Mouse (Mus musculus): ENCODE data around the gene Krtap17-1. TPM values are rescaled to one million over a fixed set of nuclear protein-coding genes. Genes with fewer than 3 reads are reported as not detected.

Gene Krtap17-1
- total and polyA plus RNA-seq, 2 experiments from 2014 or later, result 1.8 to 2.6 TPM

- ATAC-seq (no peak), DNase-seq (ENCODE audit: low spot score) (no peak)
- Histone ChIP-seq H3K27ac (no peak within 1 kb of the TSS), H3K9ac (replicated peaks; ENCODE audit: low read length) (no peak within 1 kb of the TSS), H3K4me3 (ENCODE audit: low read length) (no peak within 1 kb of the TSS), H3K36me3 (ENCODE audit: insufficient read depth, low read length) (no peaks in the 10 kb centered on the region), H3K9me3 (ENCODE audit: low read length) (no peaks in the 10 kb centered on the region), H3K4me1 (ENCODE audit: insufficient read depth, low read length) (0 out of 2 replicates have a peak, but pooled peaks cover 4% of the 10 kb centered on the region), H3K4me2 (ENCODE audit: low read depth, low read length) (no peak within 1 kb of the TSS), H3K27me3 (ENCODE audit: insufficient read depth, low read length) (no peaks in the 10 kb centered on the region)
- whole genome bisulfite sequencing, result 67% methylated on average over 5 of the region's 5 CpGs
- TF ChIP-seq CTCF (IDR thresholded peaks at IDR 0.05; ENCODE audit: low read depth), result no peak
Observed at GRCm38 (mm10) chr11:99978953-99979352, 14.8 kb downstream of the Krtap17-1 start, which contains the start of gene Krtap29-1. Gene Krtap29-1 (minus strand): TSS chr11:99979053.

GRCm38 (mm10) chr11:99965961-99966360, 27.8 kb downstream of the Krtap17-1 start:
- no peak for TF ChIP-seq CTCF (IDR thresholded peaks at IDR 0.05; ENCODE audit: low read depth)
- H3K4me3 ChIP-seq (ENCODE audit: low read length), result no peak overlapping the region
- no peaks in the 10 kb centered on the region for H3K9me3 ChIP-seq (ENCODE audit: low read length)
- H3K4me2 ChIP-seq (ENCODE audit: low read depth, low read length), result no peak overlapping the region
- no peak overlapping the region for H3K9ac ChIP-seq (replicated peaks; ENCODE audit: low read length)
- WGBS, result 77% methylated on average over 2 of the region's 2 CpGs
- no peak overlapping the region for H3K27ac ChIP-seq
- H3K27me3 ChIP-seq (ENCODE audit: insufficient read depth, low read length), result no peaks in the 10 kb centered on the region
- no peaks in the 10 kb centered on the region for H3K36me3 ChIP-seq (ENCODE audit: insufficient read depth, low read length)
- ATAC-seq, result no peak
- DNase-seq (ENCODE audit: low spot score), result no peak
- no peaks in the 10 kb centered on the region for H3K4me1 ChIP-seq (ENCODE audit: insufficient read depth, low read length)

- Histone ChIP-seq H3K9ac (replicated peaks; ENCODE audit: low read length) (no peak overlapping the region), H3K36me3 (ENCODE audit: insufficient read depth, low read length) (no peaks in the 10 kb centered on the region), H3K4me1 (ENCODE audit: insufficient read depth, low read length) (no peaks in the 10 kb centered on the region), H3K4me3 (ENCODE audit: low read length) (no peak overlapping the region), H3K27me3 (ENCODE audit: insufficient read depth, low read length) (no peaks in the 10 kb centered on the region), H3K9me3 (ENCODE audit: low read length) (no peaks in the 10 kb centered on the region), H3K4me2 (ENCODE audit: low read depth, low read length) (no peak overlapping the region), H3K27ac (no peak overlapping the region)
- DNase-seq (ENCODE audit: low spot score) (no peak), ATAC-seq (no peak)
- TF ChIP-seq CTCF (IDR thresholded peaks at IDR 0.05; ENCODE audit: low read depth), result 0 out of 2 replicates have a peak, but pooled peaks have one; percentile 6
- 51% methylated on average over 6 of the region's 6 CpGs for WGBS
Observed at GRCm38 (mm10) chr11:99964213-99964612, 29.6 kb downstream of the Krtap17-1 start.

GRCm38 (mm10) chr11:99948175-99948574, 45.6 kb downstream of the Krtap17-1 start, which contains the start of gene Krtap9-5:
Gene Krtap9-5 (plus strand): TSS chr11:99948475.
- WGBS, result 86% methylated on average over 2 of the region's 2 CpGs
- no peaks in the 10 kb centered on the region for H3K4me1 ChIP-seq (ENCODE audit: insufficient read depth, low read length)

More at GRCm38 (mm10) chr11:99948175-99948574, 45.6 kb downstream of the Krtap17-1 start, which contains the start of gene Krtap9-5:
- Histone ChIP-seq H3K4me2 (ENCODE audit: low read depth, low read length) (no peak within 1 kb of the TSS), H3K36me3 (ENCODE audit: insufficient read depth, low read length) (no peaks in the 10 kb centered on the region), H3K27ac (no peak within 1 kb of the TSS), H3K9me3 (ENCODE audit: low read length) (0 out of 2 replicates have a peak, but pooled peaks cover 2% of the 10 kb centered on the region), H3K27me3 (ENCODE audit: insufficient read depth, low read length) (no peaks in the 10 kb centered on the region), H3K9ac (replicated peaks; ENCODE audit: low read length) (no peak within 1 kb of the TSS), H3K4me3 (ENCODE audit: low read length) (no peak within 1 kb of the TSS)
- DNase-seq (ENCODE audit: low spot score), result no peak
- no peak for TF ChIP-seq CTCF (IDR thresholded peaks at IDR 0.05; ENCODE audit: low read depth)
- no peak for ATAC-seq

Other genes with a start within 250 kb of the Krtap17-1 start
Only the 30 nearest of the 32 such genes appear.
- gene Krtap4-8, start 213.3 kb downstream of the Krtap17-1 start, total RNA-seq (2014; rRNA removed), result not detected in 2 replicates
- gene Krtap4-8, start 213.3 kb downstream of the Krtap17-1 start, polyA plus RNA-seq (2015; fragmentation: Nextera tagmentation; extraction: Ambion mirVana), result not detected in 2 replicates
- gene Krtap4-9, start 208.8 kb downstream of the Krtap17-1 start, total RNA-seq (2014; rRNA removed), result not detected in 2 replicates
- not detected in 2 replicates for gene Krtap4-9, start 208.8 kb downstream of the Krtap17-1 start, polyA plus RNA-seq (2015; fragmentation: Nextera tagmentation; extraction: Ambion mirVana)
- not detected in 2 replicates for gene Gm11596, start 200.5 kb downstream of the Krtap17-1 start, total RNA-seq (2014; rRNA removed)
- gene Gm11596, start 200.5 kb downstream of the Krtap17-1 start, polyA plus RNA-seq (2015; fragmentation: Nextera tagmentation; extraction: Ambion mirVana), result not detected in 2 replicates
- not detected in 2 replicates for gene Gm11569, start 195.1 kb downstream of the Krtap17-1 start, total RNA-seq (2014; rRNA removed)
- gene Gm11569, start 195.1 kb downstream of the Krtap17-1 start, polyA plus RNA-seq (2015; fragmentation: Nextera tagmentation; extraction: Ambion mirVana), result not detected in 2 replicates
- not detected in 2 replicates for gene Gm11554, start 189.5 kb downstream of the Krtap17-1 start, total RNA-seq (2014; rRNA removed)
- gene Gm11554, start 189.5 kb downstream of the Krtap17-1 start, polyA plus RNA-seq (2015; fragmentation: Nextera tagmentation; extraction: Ambion mirVana), result not detected in 2 replicates
- not detected in 2 replicates for gene Krtap4-13, start 184.1 kb downstream of the Krtap17-1 start, total RNA-seq (2014; rRNA removed)
- not detected in 2 replicates for gene Krtap4-13, start 184.1 kb downstream of the Krtap17-1 start, polyA plus RNA-seq (2015; fragmentation: Nextera tagmentation; extraction: Ambion mirVana)
- not detected in 2 replicates for gene Gm11564, start 178.3 kb downstream of the Krtap17-1 start, total RNA-seq (2014; rRNA removed)
- gene Gm11564, start 178.3 kb downstream of the Krtap17-1 start, polyA plus RNA-seq (2015; fragmentation: Nextera tagmentation; extraction: Ambion mirVana), result not detected in 2 replicates
- not detected in 2 replicates for gene 2300003K06Rik, start 155.9 kb downstream of the Krtap17-1 start, total RNA-seq (2014; rRNA removed)
- gene 2300003K06Rik, start 155.9 kb downstream of the Krtap17-1 start, polyA plus RNA-seq (2015; fragmentation: Nextera tagmentation; extraction: Ambion mirVana), result not detected in 2 replicates
- gene Krtap4-16, start 142.4 kb downstream of the Krtap17-1 start, total RNA-seq (2014; rRNA removed), result not detected in 2 replicates
- not detected in 2 replicates for gene Krtap4-16, start 142.4 kb downstream of the Krtap17-1 start, polyA plus RNA-seq (2015; fragmentation: Nextera tagmentation; extraction: Ambion mirVana)
- not detected in 2 replicates for gene Gm11568, start 136.1 kb downstream of the Krtap17-1 start, total RNA-seq (2014; rRNA removed)
- not detected in 2 replicates for gene Gm11568, start 136.1 kb downstream of the Krtap17-1 start, polyA plus RNA-seq (2015; fragmentation: Nextera tagmentation; extraction: Ambion mirVana)
- gene Gm11559, start 129.5 kb downstream of the Krtap17-1 start, total RNA-seq (2014; rRNA removed), result not detected in 2 replicates
- gene Gm11559, start 129.5 kb downstream of the Krtap17-1 start, polyA plus RNA-seq (2015; fragmentation: Nextera tagmentation; extraction: Ambion mirVana), result not detected in 2 replicates
- gene Krtap9-1, start 120.6 kb downstream of the Krtap17-1 start, total RNA-seq (2014; rRNA removed), result not detected in 2 replicates
- gene Krtap9-1, start 120.6 kb downstream of the Krtap17-1 start, polyA plus RNA-seq (2015; fragmentation: Nextera tagmentation; extraction: Ambion mirVana), result not detected in 2 replicates
- not detected in 2 replicates for gene Gm11567, start 114.8 kb downstream of the Krtap17-1 start, total RNA-seq (2014; rRNA removed)
- gene Gm11567, start 114.8 kb downstream of the Krtap17-1 start, polyA plus RNA-seq (2015; fragmentation: Nextera tagmentation; extraction: Ambion mirVana), result not detected in 2 replicates
- gene Krtap31-1, start 86.1 kb downstream of the Krtap17-1 start, total RNA-seq (2014; rRNA removed), result not detected in 2 replicates
- gene Krtap31-1, start 86.1 kb downstream of the Krtap17-1 start, polyA plus RNA-seq (2015; fragmentation: Nextera tagmentation; extraction: Ambion mirVana), result not detected in 2 replicates
- gene Gm11565, start 79.2 kb downstream of the Krtap17-1 start, total RNA-seq (2014; rRNA removed), result not detected in 2 replicates
- gene Gm11565, start 79.2 kb downstream of the Krtap17-1 start, polyA plus RNA-seq (2015; fragmentation: Nextera tagmentation; extraction: Ambion mirVana), result not detected in 2 replicates
- not detected in 2 replicates for gene Krtap31-2, start 57.7 kb downstream of the Krtap17-1 start, total RNA-seq (2014; rRNA removed)
- gene Krtap31-2, start 57.7 kb downstream of the Krtap17-1 start, polyA plus RNA-seq (2015; fragmentation: Nextera tagmentation; extraction: Ambion mirVana), result not detected in 2 replicates
- not detected in 2 replicates for gene Krtap9-5, start 45.5 kb downstream of the Krtap17-1 start, total RNA-seq (2014; rRNA removed)
- gene Krtap9-5, start 45.5 kb downstream of the Krtap17-1 start, polyA plus RNA-seq (2015; fragmentation: Nextera tagmentation; extraction: Ambion mirVana), result not detected in 2 replicates
- gene Krtap29-1, start 14.9 kb downstream of the Krtap17-1 start, total RNA-seq (2014; rRNA removed), result not detected in 2 replicates
- not detected in 2 replicates for gene Krtap29-1, start 14.9 kb downstream of the Krtap17-1 start, polyA plus RNA-seq (2015; fragmentation: Nextera tagmentation; extraction: Ambion mirVana)
- not detected in 2 replicates for gene Krtap16-1, start 7.4 kb downstream of the Krtap17-1 start, total RNA-seq (2014; rRNA removed)
- gene Krtap16-1, start 7.4 kb downstream of the Krtap17-1 start, polyA plus RNA-seq (2015; fragmentation: Nextera tagmentation; extraction: Ambion mirVana), result 0.09 TPM in 1 of 2 replicates, not detected in the other
- gene Krt33a, start 22.2 kb upstream of the Krtap17-1 start, total RNA-seq (2014; rRNA removed), result not detected in 2 replicates
- gene Krt33a, start 22.2 kb upstream of the Krtap17-1 start, polyA plus RNA-seq (2015; fragmentation: Nextera tagmentation; extraction: Ambion mirVana), result not detected in 2 replicates
- gene Krt33b, start 35.9 kb upstream of the Krtap17-1 start, total RNA-seq (2014; rRNA removed), result not detected in 2 replicates
- 0.11 and 0.29 TPM in 2 replicates for gene Krt33b, start 35.9 kb upstream of the Krtap17-1 start, polyA plus RNA-seq (2015; fragmentation: Nextera tagmentation; extraction: Ambion mirVana)
- gene Krt34, start 47.6 kb upstream of the Krtap17-1 start, total RNA-seq (2014; rRNA removed), result not detected in 2 replicates
- gene Krt34, start 47.6 kb upstream of the Krtap17-1 start, polyA plus RNA-seq (2015; fragmentation: Nextera tagmentation; extraction: Ambion mirVana), result 0.11 TPM in 1 of 2 replicates, not detected in the other
- not detected in 2 replicates for gene Krt31, start 56.6 kb upstream of the Krtap17-1 start, total RNA-seq (2014; rRNA removed)
- not detected in 2 replicates for gene Krt31, start 56.6 kb upstream of the Krtap17-1 start, polyA plus RNA-seq (2015; fragmentation: Nextera tagmentation; extraction: Ambion mirVana)
- gene Krt32, start 94.2 kb upstream of the Krtap17-1 start, total RNA-seq (2014; rRNA removed), result not detected in 2 replicates
- gene Krt32, start 94.2 kb upstream of the Krtap17-1 start, polyA plus RNA-seq (2015; fragmentation: Nextera tagmentation; extraction: Ambion mirVana), result not detected in 2 replicates
- 0.78 TPM in 1 of 2 replicates, not detected in the other for gene Krt35, start 102.2 kb upstream of the Krtap17-1 start, total RNA-seq (2014; rRNA removed)
- gene Krt35, start 102.2 kb upstream of the Krtap17-1 start, polyA plus RNA-seq (2015; fragmentation: Nextera tagmentation; extraction: Ambion mirVana), result 0.16 TPM in 2 replicates
- not detected in 2 replicates for gene Krt36, start 111.6 kb upstream of the Krtap17-1 start, total RNA-seq (2014; rRNA removed)
- gene Krt36, start 111.6 kb upstream of the Krtap17-1 start, polyA plus RNA-seq (2015; fragmentation: Nextera tagmentation; extraction: Ambion mirVana), result 0.14 TPM in 1 of 2 replicates, not detected in the other
- gene Krt13, start 127.6 kb upstream of the Krtap17-1 start, total RNA-seq (2014; rRNA removed), result not detected in 2 replicates
- 0.13 TPM in 1 of 2 replicates, not detected in the other for gene Krt13, start 127.6 kb upstream of the Krtap17-1 start, polyA plus RNA-seq (2015; fragmentation: Nextera tagmentation; extraction: Ambion mirVana)
- gene Krt15, start 141.9 kb upstream of the Krtap17-1 start, total RNA-seq (2014; rRNA removed), result 0.25 and 0.68 TPM in 2 replicates
- gene Krt15, start 141.9 kb upstream of the Krtap17-1 start, polyA plus RNA-seq (2015; fragmentation: Nextera tagmentation; extraction: Ambion mirVana), result 0.21 and 0.24 TPM in 2 replicates
- gene Krt19, start 154.7 kb upstream of the Krtap17-1 start, total RNA-seq (2014; rRNA removed), result 0.65 and 2.7 TPM in 2 replicates
- gene Krt19, start 154.7 kb upstream of the Krtap17-1 start, polyA plus RNA-seq (2015; fragmentation: Nextera tagmentation; extraction: Ambion mirVana), result 3.8 and 4.9 TPM in 2 replicates
- 0.05 TPM in 1 of 2 replicates, not detected in the other for gene Krt9, start 199.3 kb upstream of the Krtap17-1 start, total RNA-seq (2014; rRNA removed)
- gene Krt9, start 199.3 kb upstream of the Krtap17-1 start, polyA plus RNA-seq (2015; fragmentation: Nextera tagmentation; extraction: Ambion mirVana), result 0.06 and 0.18 TPM in 2 replicates